Comparison of ENCODE assay signal across 11 mouse cellular contexts in the genomic region with DNA sequence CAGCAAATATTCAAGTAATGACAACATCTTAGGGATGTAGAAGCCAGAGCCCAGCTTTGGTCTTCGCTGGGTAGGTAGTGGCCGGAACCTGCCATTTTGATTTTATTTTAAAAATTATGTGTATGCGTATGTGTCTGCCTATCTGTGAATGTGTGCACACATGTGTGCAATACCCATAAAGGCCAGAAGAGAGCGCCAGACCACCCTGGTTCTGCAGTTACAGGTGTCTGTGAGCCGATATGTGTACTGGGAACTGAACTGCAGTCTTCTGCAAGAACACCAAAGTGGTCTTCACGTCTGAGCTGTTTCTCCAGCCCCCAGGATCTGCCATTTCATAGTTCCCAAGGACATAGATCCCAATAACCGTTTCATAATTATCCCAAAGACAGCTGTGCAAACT.
DNase-seq lines count a peak whose midpoint lies in the region; ATAC-seq and TF ChIP-seq lines count a peak whose summit lies in the region.
"Had no signal": no experiment of that assay in that cellular context is flagged by ENCODE, and none has a peak within 500 bp of the region (broad histone marks: within the 10 kb centered on the region; RNA-seq: fewer than 3 reads in every experiment).

No protein-coding gene starts in this region.

- peak; percentile 19 for DNase-seq in cerebellum, adult 9-10 months
- no peak for DNase-seq in cerebellum, adult 11 months
- DNase-seq in left cerebral cortex, adult 2 months (ENCODE audit: extremely low spot score in 1 of 2, low spot score in 2 of 2) = no peak
- no peak for DNase-seq in left cerebral cortex, adult 9 months (ENCODE audit: low spot score in 2 of 2)
- DNase-seq in A20 (ENCODE audit: low read depth, low spot score) (peak; percentile 18), R1 (ENCODE audit: low read depth, low spot score) (peak; percentile 64)
- no peak for DNase-seq in ovary, postnatal 14 days (ENCODE audit: low spot score)

- intact Hi-C loops in left cerebral cortex, adult 2 months (cut with DNase I) = loop anchor here (1.0 to 5.0 kb wide), 5 partner anchors 93 to 370 kb away; no protein-coding TSS in a partner anchor

- no peak overlapping the region for H3K4me3 ChIP-seq in left cerebral cortex, adult 2 months
- H3K4me3 ChIP-seq: hindbrain, embryonic 15.5 days; midbrain, embryonic 10.5 days had no signal

- ATAC-seq in cerebellum, adult (ENCODE audit: insufficient number of reproducible peaks, low FRiP score, low TSS enrichment) = no peak
- ATAC-seq: Patski had no signal

- no peak overlapping the region for H3K27ac ChIP-seq in left cerebral cortex, adult 2 months
- H3K27ac ChIP-seq: hindbrain, embryonic 15.5 days; midbrain, embryonic 10.5 days had no signal

- peak; percentile 28 for TF ChIP-seq CTCF in left cerebral cortex, adult 2 months (IDR thresholded peaks at IDR 0.05)

Comparison
In these comparisons a context has a peak if more than half of its experiments do, and no peak if none do; other contexts are left out.
1. DNase-seq: peak in cerebellum, adult 9-10 months (single experiment), A20 (single experiment) and R1 (single experiment); none in cerebellum, adult 11 months (single experiment), left cerebral cortex, adult 2 months (0 of 2), left cerebral cortex, adult 9 months (0 of 2) and ovary, postnatal 14 days (single experiment).